Mouse (Mus musculus) right cerebral cortex, adult 2 months (tissue): ENCODE data around the gene Tvp23a.
A peak's percentile ranks its signal among the peaks of the same experiment; 100 is the strongest.

Source experiments
- DNase-seq, 2 experiments: peaks; one replicate each; pipeline ENCODE4 v3.0.0; 2021 to 2022; ENCODE audit warnings: low spot score in 2 of 2

Gene Tvp23a

GRCm38 (mm10) chr16:10447264-10447594 is at the start of gene Tvp23a:
Gene Tvp23a (minus strand): TSS chr16:10447362.
- DNase-seq = peak; percentile 89 to 92

GRCm38 (mm10) chr16:10495824-10496298 is 48.7 kb upstream of the Tvp23a start:
- no peak for DNase-seq

- no peak for DNase-seq
Observed at GRCm38 (mm10) chr16:10492587-10492986, 45.4 kb upstream of the Tvp23a start.

DNA sequence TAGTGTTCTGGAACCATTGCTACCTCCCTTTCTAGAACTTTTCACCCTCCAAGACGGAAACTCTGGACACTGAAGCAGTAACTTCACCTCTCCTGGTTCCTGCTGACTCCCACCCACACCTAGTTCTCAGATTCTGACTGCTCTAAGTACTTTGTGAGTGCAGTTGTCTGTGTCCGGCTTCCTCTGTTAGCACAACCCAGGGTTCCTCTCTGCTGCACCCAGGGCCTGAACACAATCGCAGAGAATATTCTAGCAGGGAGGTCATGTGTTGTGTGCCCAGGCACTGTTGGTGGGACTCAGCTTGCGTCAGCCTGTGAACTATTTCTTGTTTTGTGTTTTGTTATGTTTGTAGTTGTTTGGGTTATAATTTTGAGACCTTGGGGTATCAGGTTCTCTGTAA is 44.6 kb upstream of the Tvp23a start:
- DNase-seq = no peak

GRCm38 (mm10) chr16:10490503-10491150 is 43.5 kb upstream of the Tvp23a start:
- DNase-seq = no peak

DNA sequence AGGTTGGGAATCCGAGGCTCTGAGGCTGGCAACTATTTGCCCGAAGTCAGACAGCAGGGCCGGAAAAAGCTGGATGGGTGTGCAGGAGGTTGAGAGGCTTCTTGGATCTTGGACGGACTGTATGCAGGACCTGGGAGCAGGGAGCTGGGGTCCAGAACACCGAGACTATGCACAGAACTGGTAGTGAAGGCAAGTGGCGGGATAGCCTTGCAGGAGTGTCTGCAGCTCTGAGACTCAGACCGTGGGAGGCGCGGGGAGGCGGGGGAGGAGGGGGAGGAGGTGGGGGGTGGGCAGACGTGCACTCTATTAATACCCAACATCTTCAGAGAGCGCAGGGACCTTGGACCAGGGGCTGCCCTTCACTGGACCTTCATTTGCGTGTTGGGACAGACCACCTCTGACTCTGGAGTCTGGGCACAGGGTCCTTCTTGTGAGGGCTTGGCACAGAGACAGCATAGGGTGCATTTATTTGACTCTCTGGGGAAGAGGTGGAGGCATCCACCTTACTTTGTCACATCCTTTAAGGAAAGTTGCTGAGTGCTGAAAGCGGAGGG is 42.8 kb upstream of the Tvp23a start:
- DNase-seq = no peak

GRCm38 (mm10) chr16:10489483-10489882 is 42.3 kb upstream of the Tvp23a start:
- no peak for DNase-seq

DNA sequence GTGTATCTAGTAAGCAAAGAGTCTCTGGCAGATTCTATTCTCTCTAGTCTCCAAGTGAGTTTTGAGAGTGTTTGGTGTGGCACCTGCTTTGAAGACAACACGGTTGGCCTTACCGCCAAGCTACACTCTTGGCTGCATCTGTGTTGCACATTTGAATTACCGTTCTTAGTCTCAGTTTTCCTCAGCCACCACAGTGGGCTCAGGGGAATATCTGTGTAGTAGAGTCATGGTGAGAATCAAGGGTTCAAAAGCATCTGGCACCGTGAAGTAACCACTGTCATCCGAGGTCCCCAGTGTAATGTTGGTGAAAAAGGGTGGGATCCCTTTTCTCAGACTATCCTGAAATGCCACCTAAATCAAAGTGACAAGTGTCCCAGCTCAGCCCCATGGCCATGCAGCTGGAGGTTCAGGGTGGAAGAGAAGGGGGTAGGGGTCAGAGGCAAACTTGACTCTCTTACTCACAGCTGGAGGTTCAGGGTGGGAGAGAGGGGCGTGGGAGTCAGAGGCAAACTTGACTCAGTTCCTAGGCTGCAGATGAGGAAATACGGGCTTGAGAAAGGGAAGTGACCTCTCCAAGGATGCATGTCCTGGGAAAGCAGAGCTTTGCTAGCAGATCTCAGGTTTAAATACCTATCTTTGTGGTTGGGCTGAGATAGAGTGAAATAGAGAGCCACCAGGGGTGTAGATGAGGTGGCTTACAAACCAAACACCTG is 41.8 kb upstream of the Tvp23a start:
- DNase-seq = no peak

DNA sequence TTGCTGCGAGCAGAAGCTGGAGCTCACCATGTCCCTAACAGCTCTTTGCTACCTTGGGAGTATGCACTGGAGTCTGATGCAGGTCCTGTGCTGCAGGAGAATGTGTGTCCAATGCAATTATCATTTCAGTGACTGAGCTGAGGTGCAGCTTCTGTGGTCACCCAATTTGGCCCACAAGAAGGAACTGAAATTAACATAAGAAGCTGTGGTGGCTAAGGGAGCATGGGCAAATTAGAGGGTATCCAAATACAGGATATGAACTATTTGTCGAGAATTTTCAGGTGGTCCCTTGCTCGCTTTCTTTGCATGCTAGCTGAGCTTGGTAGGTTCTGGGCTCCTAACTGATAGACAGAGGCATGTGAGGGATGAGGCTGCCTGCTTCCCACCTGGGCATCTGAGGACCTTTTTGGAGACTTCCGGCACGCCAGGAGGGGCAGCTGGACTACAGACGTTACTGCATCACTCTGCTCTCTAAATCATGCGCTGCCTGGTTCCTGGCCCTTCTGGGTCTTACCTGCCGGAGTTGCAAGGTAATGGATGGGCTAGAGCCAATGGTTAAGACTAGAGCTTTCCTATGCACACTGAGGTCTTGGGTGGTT is 40.8 kb upstream of the Tvp23a start:
- DNase-seq = no peak

- no peak for DNase-seq
Observed at GRCm38 (mm10) chr16:10486993-10487392, 39.8 kb upstream of the Tvp23a start.

- DNase-seq = no peak
Observed at GRCm38 (mm10) chr16:10482343-10482742, 35.2 kb upstream of the Tvp23a start.

- DNase-seq = no peak
Observed at GRCm38 (mm10) chr16:10479857-10480256, 32.7 kb upstream of the Tvp23a start, which contains the start of gene Ciita. Gene Ciita (plus strand): TSS chr16:10480059.

- DNase-seq = no peak
Observed at GRCm38 (mm10) chr16:10475919-10476318, 28.8 kb upstream of the Tvp23a start.

GRCm38 (mm10) chr16:10474956-10475355 is 27.8 kb upstream of the Tvp23a start:
- DNase-seq = no peak

- DNase-seq = no peak
Observed at GRCm38 (mm10) chr16:10471950-10472349, 24.8 kb upstream of the Tvp23a start.

GRCm38 (mm10) chr16:10468201-10468600 is 21.0 kb upstream of the Tvp23a start:
- no peak for DNase-seq

DNA sequence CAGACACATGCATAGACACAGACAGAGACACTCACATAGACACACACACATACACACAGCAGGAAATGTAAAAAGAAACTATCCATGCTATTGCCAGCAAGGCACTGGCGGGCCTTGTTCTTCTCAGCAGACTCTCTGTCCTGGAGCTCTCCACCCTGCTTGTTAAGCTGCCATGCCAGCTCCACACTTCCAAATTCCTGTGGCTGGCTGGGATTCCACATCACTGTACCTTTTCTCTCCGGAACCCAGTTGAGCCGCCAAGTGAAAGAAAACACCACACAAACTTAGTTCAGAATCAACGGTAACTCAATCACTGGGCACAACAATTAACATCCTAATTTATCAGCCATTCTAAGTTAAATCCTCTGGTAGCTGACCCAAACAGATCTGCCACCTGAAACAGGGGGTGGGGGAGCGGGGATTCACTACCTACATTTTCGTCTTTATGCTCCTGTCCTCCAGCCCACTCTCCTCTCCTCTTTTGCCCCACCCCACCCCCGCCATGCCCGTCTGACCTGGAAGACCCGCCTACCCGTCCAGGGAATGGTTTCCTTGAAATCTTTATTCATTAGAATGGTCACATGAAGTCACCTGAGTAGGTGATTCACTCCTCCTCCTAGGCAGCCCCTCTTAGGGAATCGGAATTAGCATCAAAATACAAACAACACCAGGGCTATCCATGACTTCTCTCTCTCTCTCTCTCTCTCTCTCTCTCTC is 20.4 kb upstream of the Tvp23a start:
- no peak for DNase-seq

- no peak for DNase-seq
Observed at GRCm38 (mm10) chr16:10465011-10465681, 18.0 kb upstream of the Tvp23a start.

GRCm38 (mm10) chr16:10461178-10461577 is 14.0 kb upstream of the Tvp23a start:
- DNase-seq = no peak

- DNase-seq = no peak
Observed at GRCm38 (mm10) chr16:10460188-10460587, 13.0 kb upstream of the Tvp23a start.

GRCm38 (mm10) chr16:10454583-10454974 is 7.4 kb upstream of the Tvp23a start:
- no peak for DNase-seq
